Mouse (Mus musculus) lung, postnatal 0 days (tissue): Measurements from ENCODE around the gene Apof.

Source experiments
- CTCF ChIP-seq: IDR thresholded peaks from 2 replicates; pipeline ENCODE4 v1.5.1; 2016; ENCODE audit warnings: antibody characterized with exemption, mild to moderate bottlenecking
- EP300 ChIP-seq: IDR thresholded peaks from 2 replicates; pipeline ENCODE4 v1.6.1; 2016; ENCODE audit warnings: antibody characterized with exemption, mild to moderate bottlenecking, control low read depth

GRCm38 (mm10) chr10:128256328-128256727 lies 12.1 kb upstream of the Apof start:
- TF ChIP-seq CTCF (no peak), EP300 (no peak)
